Mouse (Mus musculus) heart, postnatal 14 days (tissue): ENCODE data around the gene Kirrel3. TPM values are rescaled to one million over a fixed set of nuclear protein-coding genes. Genes with fewer than 3 reads are reported as not detected.

ENCODE experiments used
- DNase-seq, 2 experiments: peaks; one replicate each; pipeline ENCODE4 v3.0.0; 2021 to 2022
- intact Hi-C: fragments of 180-260 bp; cut with DNase I; formaldehyde crosslinking; loops from one replicate; pipeline ENCODE4 v1.15.1; 2025
- total RNA-seq, 2 experiments: library from RNA; stranded (reverse); gene quantifications; 2 replicates each; pipeline ENCODE4 v1.2.3; 2021

The Kirrel3 gene
- total RNA-seq, 2 experiments from 2014 or later, result 0.95 to 1.0 TPM

- no peak for DNase-seq
- intact Hi-C loops, result no loop called here
Observed at GRCm38 (mm10) chr9:34995078-34995477, 509.4 kb downstream of the Kirrel3 start.

GRCm38 (mm10) chr9:34995660-34996378 lies 510.1 kb downstream of the Kirrel3 start:
- intact Hi-C loops, result no loop called here
- DNase-seq, result no peak

- intact Hi-C loops, result no loop called here
- no peak for DNase-seq
Observed at GRCm38 (mm10) chr9:34997880-34998865, 512.5 kb downstream of the Kirrel3 start.

- intact Hi-C loops, result no loop called here
- no peak for DNase-seq
Observed at GRCm38 (mm10) chr9:35004113-35004512, 518.4 kb downstream of the Kirrel3 start.

- DNase-seq, result no peak
- intact Hi-C loops, result no loop called here
Observed at GRCm38 (mm10) chr9:35007697-35008341, 522.1 kb downstream of the Kirrel3 start.

- intact Hi-C loops, result loop anchor here (1.0 to 5.0 kb wide), 4 partner anchors 34 to 964 kb away; no protein-coding TSS in a partner anchor
- peak in 1 of 2 experiments; percentile 62 for DNase-seq
Observed at GRCm38 (mm10) chr9:35016762-35017161, 531.1 kb downstream of the Kirrel3 start.

- intact Hi-C loops, result loop anchor here (1.0 to 5.0 kb wide), 4 partner anchors 35 to 965 kb away; no protein-coding TSS in a partner anchor
- no peak for DNase-seq
Observed at GRCm38 (mm10) chr9:35017563-35017962, 531.9 kb downstream of the Kirrel3 start.

DNA sequence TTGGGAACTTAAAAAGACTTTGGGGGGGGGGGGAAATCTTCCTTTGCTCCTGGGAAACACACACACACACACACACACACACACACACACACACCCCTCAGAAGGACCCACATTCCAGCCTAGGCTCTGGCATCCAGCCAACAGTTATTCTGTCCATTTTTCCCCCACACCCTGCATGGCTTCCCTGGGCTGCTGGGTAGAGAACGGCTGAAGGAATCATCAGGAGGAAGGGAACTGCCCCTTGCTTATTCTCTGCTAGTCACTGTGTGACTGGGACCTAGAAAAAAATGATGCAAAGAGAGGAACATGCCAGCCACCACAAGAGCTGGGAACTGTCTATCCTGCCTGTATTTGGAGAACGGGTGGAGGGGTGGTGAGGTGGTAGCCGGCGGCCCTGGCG lies 532.4 kb downstream of the Kirrel3 start:
- DNase-seq, result no peak
- intact Hi-C loops, result loop anchor here (2.0 to 5.0 kb wide), 4 partner anchors 161 to 966 kb away; no protein-coding TSS in a partner anchor

- intact Hi-C loops, result loop anchor here (1.0 to 5.0 kb wide), 5 partner anchors 162 to 967 kb away; no protein-coding TSS in a partner anchor
- DNase-seq, result peak; percentile 47 to 77
Observed at GRCm38 (mm10) chr9:35019372-35019771, 533.7 kb downstream of the Kirrel3 start.

GRCm38 (mm10) chr9:35020015-35020653 lies 534.4 kb downstream of the Kirrel3 start:
- intact Hi-C loops, result no loop called here
- DNase-seq, result no peak

- no peak for DNase-seq
- intact Hi-C loops, result no loop called here
Observed at GRCm38 (mm10) chr9:35021744-35022143, 536.0 kb downstream of the Kirrel3 start.

DNA sequence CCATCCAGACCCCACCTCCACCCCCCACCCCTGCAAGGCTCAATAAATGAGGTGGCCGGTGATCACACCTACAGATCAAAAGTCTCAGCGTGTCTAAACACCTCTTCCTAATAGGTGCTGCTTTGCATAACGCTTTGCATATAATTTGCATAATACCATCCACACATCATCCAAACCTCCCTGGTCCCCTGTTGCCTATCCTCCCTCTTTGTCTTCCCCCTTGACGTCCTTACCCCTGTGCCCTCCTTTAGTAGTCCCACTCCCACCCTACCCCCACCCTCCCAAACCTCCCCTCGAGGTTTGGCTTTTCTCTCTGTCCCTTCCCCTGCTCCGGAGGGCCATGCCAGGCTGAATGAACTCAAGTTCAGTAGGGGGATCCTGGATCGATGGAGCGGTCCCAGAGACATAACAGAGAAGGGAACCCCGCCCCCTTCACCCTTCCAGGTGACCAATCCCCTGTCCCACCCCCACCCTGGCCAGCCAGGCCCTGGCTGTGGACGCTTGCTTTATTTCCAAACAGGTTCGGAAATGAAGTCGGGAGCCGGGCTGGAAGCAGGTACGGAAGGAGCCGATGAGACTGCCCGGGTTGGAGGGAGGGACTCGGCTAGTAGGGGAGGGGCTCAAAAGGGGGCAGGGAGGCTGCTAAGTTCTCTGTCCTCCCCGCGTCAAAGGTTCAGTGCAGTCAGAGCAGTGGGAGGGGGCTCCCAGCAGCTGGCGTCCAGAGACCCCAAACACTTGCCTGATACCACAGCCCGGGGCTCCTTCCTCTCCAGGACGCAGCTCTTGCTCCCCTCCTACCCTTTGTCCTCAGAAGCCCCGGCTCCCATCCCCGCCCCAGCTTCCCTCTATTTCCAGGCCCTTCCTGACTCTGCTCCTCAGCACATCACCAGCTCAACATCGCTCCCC lies 539.1 kb downstream of the Kirrel3 start:
- intact Hi-C loops, result no loop called here
- peak in 1 of 2 experiments; percentile 36 for DNase-seq

DNA sequence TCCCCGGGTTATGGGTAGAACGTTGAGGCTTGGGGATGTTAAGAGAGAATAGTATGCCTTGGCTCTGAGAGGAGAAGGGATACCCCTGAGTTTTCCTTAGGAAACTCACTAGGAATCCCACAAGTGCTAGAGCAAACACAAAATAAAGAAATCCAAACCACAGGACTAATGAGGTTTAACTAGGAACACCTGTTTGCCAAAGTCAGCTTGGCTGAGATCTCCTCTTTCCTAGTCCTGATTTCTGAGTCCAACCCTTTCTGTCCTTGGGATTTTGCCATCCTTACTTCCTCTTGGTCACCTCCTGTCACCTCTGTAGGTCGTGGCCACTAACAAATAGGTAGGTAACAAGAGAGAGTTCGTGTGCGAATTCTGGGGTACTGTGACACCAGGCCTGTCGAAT lies 540.6 kb downstream of the Kirrel3 start:
- no peak for DNase-seq
- intact Hi-C loops, result no loop called here

GRCm38 (mm10) chr9:35026897-35027311 lies 541.2 kb downstream of the Kirrel3 start:
- intact Hi-C loops, result no loop called here

DNA sequence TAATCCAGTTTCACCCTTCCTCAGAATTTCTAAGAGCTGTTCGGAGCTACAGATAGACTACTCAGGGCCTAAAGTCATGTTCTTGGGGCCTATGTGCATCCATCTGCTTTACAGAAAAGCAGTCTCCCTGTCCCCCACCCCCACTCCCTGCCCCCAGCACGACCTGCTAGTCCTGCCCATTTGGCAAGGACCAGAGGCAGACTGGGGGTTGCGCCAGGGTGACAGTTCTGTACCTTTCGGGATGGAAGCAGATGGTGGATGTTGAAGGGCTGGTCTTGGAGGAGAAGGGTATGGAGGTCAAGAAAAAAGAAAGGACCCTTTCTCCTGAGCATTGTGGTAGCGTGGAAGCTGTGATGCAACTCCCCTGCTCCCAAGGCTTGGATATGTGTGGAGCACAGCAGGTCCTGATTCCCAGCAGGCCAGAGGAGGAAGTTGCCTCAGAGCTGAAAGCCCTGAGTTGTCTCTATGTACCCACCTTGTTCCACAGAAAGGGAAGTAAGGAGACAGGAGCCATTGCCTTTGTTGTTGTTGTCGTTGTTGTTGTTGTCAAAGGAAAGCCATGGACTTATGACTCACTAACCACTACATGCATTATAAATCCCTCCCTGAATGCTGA lies 541.8 kb downstream of the Kirrel3 start:
- intact Hi-C loops, result no loop called here
- no peak for DNase-seq

More at GRCm38 (mm10) chr9:35026897-35027311, 541.2 kb downstream of the Kirrel3 start:
- no peak for DNase-seq

- intact Hi-C loops, result loop anchor here (1.0 to 10.0 kb wide), 2 partner anchors 135 to 514 kb away; no protein-coding TSS in a partner anchor
Observed at GRCm38 (mm10) chr9:35030823-35031222, 545.1 kb downstream of the Kirrel3 start.

DNA sequence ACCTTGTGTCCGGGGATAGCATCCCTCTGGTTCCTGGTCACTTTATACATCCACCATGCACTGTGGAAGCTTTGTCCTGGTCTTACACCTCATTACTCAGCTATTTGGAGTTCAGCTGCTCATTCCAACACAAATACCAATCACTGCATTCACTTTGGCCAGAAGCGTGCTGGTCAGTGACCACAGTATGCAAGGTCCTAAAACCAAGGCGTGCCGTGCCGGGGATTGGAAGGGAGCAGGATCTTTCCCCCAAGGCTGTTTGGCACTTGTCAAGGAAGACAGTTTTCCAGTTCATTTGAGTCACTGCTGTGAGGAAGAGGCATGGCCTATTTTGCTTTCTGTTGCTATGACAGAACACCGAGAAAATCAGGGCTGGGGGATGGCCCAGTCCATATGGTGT lies 546.8 kb downstream of the Kirrel3 start:
- intact Hi-C loops, result loop anchor here (10.0 kb wide), 1 partner anchor 512 kb away; no protein-coding TSS in a partner anchor

More at GRCm38 (mm10) chr9:35030823-35031222, 545.1 kb downstream of the Kirrel3 start:
- DNase-seq, result peak in 1 of 2 experiments; percentile 67

GRCm38 (mm10) chr9:35035074-35035473 lies 549.4 kb downstream of the Kirrel3 start:
- intact Hi-C loops, result loop anchor here (10.0 kb wide), 1 partner anchor 510 kb away; no protein-coding TSS in a partner anchor
- no peak for DNase-seq

More for the DNA sequence above, 546.8 kb downstream of the Kirrel3 start:
- no peak for DNase-seq
